Mouse (Mus musculus) lung, embryonic 15.5 days (tissue): Measurements from ENCODE around the gene Rab11b. TPM values are rescaled to one million over a fixed set of nuclear protein-coding genes. Genes with fewer than 3 reads are reported as not detected.
"Not testable (repeated sequence)": the region's sequence is repeated elsewhere in the genome, so short reads cannot be mapped to it uniquely, and the experiment has no call there.

Source experiments
- ATAC-seq: fragments of 200-750 bp; cut with Nextera tagmentation; 2 replicates; pipeline ENCODE4 v1.8.0; 2017; ENCODE audit warnings: moderate number of reproducible peaks, borderline replicate concordance; ENCODE audit not compliant: low FRiP score, low TSS enrichment; ENCODE audit errors: extremely low read depth
- H3K27ac ChIP-seq: fragments of 300-500 bp; sonication (generic); 2 replicates; pipeline ENCODE4 v1.5.1; 2015; ENCODE audit warnings: moderate library complexity, mild to moderate bottlenecking, inconsistent platforms
- H3K27me3 ChIP-seq: fragments of 300-500 bp; sonication (generic); 2 replicates; pipeline ENCODE4 v1.6.1; 2015; ENCODE audit warnings: inconsistent platforms
- H3K36me3 ChIP-seq: fragments of 300-500 bp; sonication (generic); 2 replicates; pipeline ENCODE4 v1.6.1; 2015; ENCODE audit warnings: inconsistent platforms
- H3K4me1 ChIP-seq: fragments of 300-500 bp; sonication (generic); 2 replicates; pipeline ENCODE4 v1.6.1; 2015; ENCODE audit warnings: inconsistent platforms
- H3K4me2 ChIP-seq: fragments of 300-500 bp; sonication (generic); 2 replicates; pipeline ENCODE4 v1.6.1; 2015; ENCODE audit warnings: inconsistent platforms, mild to moderate bottlenecking, moderate library complexity
- H3K4me3 ChIP-seq: fragments of 300-500 bp; sonication (generic); 2 replicates; pipeline ENCODE4 v1.5.1; 2015; ENCODE audit warnings: mild to moderate bottlenecking, inconsistent platforms
- H3K9ac ChIP-seq: fragments of 300-500 bp; sonication (generic); 2 replicates; pipeline ENCODE4 v1.6.1; 2015; ENCODE audit warnings: inconsistent platforms
- H3K9me3 ChIP-seq: fragments of 300-500 bp; sonication (generic); 2 replicates; pipeline ENCODE4 v1.6.1; 2016; ENCODE audit warnings: inconsistent platforms
- WGBS: fragments of 180-500 bp; shearing (Covaris S2); methylation state at CpG from one replicate; pipeline ENCODE4 v1.1.7; 2015; 5-methylcytosine and 5-hydroxymethylcytosine counted together
- polyA plus RNA-seq: library from polyadenylated mRNA; unstranded; fragments of >200 nt; fragmentation: Nextera tagmentation; extraction: Ambion mirVana; gene quantifications from 2 replicates; pipeline ENCODE4 v1.2.1, GENCODE M21; 2015

The Rab11b gene
- polyA plus RNA-seq, 1 experiment from 2014 or later, result 306 TPM

DNA sequence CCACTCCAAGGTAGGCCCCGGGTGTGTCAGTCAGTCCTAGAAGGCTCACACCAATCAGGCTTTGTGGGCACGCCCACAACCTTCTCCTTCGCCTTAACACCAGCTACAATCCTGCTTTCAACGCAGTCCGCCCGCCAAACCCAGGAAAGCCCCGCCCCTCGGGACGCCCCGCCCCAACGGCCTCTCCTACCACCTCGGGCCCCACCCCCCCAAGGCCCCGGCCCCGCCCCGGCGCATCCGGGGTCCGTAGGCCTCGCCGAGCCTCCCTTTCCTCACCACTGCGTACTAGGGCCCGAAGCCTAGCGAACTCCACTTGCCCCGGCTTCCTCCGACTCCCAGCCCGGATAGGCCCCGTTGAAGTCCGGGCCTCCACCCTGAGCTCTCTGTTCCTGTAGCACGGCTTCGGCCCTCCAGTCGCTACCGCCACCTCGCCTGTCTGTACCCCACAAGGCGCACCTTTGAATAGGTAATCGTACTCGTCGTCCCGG, 519 bp downstream of the Rab11b start:
- Histone ChIP-seq H3K36me3 (no peaks in the 10 kb centered on the region), H3K27me3 (no peaks in the 10 kb centered on the region), H3K4me2 (peak overlapping the region; percentile 80), H3K9ac (peak overlapping the region; percentile 98), H3K4me3 (peak overlapping the region; percentile 91), H3K4me1 (peaks cover 41% of the 10 kb centered on the region), H3K9me3 (no peaks in the 10 kb centered on the region), H3K27ac (peak overlapping the region; percentile 100)
- under 1% methylated on average over 37 of the region's 38 CpGs for WGBS
- ATAC-seq, result peak; percentile 89

DNA sequence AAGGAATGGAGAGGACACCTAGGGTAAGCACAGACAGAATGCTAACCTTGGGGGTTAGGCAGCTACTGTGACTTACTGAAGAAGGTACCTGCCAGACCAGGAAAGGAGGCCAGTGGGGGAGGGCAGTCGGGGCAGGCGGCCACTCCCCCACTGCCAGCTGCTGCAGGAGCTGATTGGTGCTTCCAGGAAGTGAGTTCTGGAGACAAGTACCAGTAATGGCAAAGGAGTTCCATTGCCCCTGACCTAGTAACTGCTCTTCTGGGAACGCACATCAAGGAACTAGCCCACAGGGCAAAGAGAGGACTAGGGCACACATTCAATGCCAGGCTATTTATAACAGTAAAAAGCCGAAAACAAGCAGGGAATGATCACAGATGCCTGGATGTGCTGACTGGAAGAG, 3.1 kb downstream of the Rab11b start:
- no peaks in the 10 kb centered on the region for H3K9me3 ChIP-seq
- no peak overlapping the region for H3K9ac ChIP-seq
- no peak overlapping the region for H3K4me3 ChIP-seq
- 58% methylated on average over 4 of the region's 4 CpGs for WGBS
- 0 out of 2 replicates have a peak overlapping the region, but pooled peaks have one; percentile 3 for H3K4me2 ChIP-seq
- H3K36me3 ChIP-seq, result no peaks in the 10 kb centered on the region
- no peak overlapping the region for H3K27ac ChIP-seq
- ATAC-seq, result no peak
- peaks cover 41% of the 10 kb centered on the region for H3K4me1 ChIP-seq
- no peaks in the 10 kb centered on the region for H3K27me3 ChIP-seq

DNA sequence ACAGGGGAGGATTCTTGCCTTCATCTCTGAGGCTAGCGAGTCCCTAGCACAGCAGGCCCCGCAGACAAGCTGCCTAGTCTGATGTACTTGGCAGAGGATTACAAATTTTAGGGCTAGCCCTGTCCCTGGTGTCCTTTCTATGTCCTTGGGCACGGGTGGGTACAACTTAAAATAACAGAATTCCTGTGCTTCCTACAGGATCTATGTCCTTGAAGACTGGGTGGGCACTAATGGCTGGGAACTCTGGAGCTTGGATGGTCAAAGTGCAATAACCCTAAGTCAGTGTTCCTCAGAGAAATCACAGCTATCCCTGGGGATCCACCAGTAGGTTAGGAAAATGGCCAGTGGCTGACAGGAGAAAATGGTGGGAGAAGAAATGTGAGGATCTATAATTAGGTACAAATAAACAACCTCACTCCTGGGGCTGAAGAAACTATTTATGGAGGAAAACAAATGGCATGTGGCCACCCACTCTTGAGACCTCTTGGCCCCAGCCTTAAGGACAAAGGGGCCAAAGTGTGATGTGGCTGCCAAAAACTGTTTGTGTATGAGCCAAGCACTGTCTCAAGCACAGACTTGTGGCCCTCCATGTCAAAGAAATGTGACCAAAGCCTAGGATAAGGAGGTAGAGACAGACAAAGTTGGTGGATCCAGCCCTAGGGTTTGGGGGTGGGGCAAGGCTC, 4.1 kb downstream of the Rab11b start:
- 87% methylated on average over 3 of the region's 3 CpGs for WGBS
- no peak overlapping the region for H3K4me2 ChIP-seq

DNA sequence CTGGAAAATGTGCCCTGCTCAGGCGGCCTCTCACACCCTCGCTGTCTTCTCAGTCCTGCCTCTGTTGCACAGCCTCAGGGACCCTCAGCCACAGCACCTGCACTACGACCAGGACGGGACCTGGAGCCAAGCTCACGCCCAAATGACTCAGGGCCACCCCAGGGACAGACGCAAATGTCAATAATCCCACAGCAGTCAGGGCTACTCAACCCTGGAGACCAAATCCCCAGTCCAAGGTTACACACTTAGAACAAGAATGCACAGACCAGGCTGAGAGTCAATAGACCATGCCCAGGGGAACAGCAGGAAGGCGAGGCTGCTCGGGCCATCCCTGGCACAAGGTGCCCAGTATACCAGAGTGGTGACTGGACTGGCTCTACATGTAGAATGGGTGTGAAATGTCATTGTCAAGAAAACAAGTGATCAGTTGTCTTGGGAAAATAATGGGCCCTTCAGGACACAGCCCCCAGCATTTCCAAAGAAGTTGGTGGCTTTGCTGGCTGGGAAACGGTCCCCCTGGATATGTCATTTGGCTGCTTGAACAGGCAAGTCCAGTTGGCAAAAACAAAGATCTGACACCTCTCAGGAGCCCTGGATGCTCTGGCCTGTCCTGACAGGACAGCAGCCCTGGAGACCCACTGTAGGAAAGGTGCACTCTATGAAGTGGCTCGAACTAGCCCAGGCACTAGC, 4.8 kb downstream of the Rab11b start:
- Histone ChIP-seq H3K9ac (no peak overlapping the region), H3K4me1 (peaks cover 41% of the 10 kb centered on the region), H3K36me3 (no peaks in the 10 kb centered on the region), H3K4me2 (no peak overlapping the region), H3K9me3 (no peaks in the 10 kb centered on the region), H3K4me3 (no peak overlapping the region), H3K27me3 (no peaks in the 10 kb centered on the region), H3K27ac (no peak overlapping the region)
- 73% methylated on average over 10 of the region's 10 CpGs for WGBS
- no peak for ATAC-seq

More for the DNA sequence above, 4.1 kb downstream of the Rab11b start:
- H3K27ac ChIP-seq, result no peak overlapping the region
- H3K27me3 ChIP-seq, result no peaks in the 10 kb centered on the region
- H3K4me1 ChIP-seq, result peaks cover 41% of the 10 kb centered on the region
- H3K9me3 ChIP-seq, result no peaks in the 10 kb centered on the region
- no peak overlapping the region for H3K4me3 ChIP-seq
- no peak overlapping the region for H3K9ac ChIP-seq
- no peak for ATAC-seq
- H3K36me3 ChIP-seq, result no peaks in the 10 kb centered on the region

DNA sequence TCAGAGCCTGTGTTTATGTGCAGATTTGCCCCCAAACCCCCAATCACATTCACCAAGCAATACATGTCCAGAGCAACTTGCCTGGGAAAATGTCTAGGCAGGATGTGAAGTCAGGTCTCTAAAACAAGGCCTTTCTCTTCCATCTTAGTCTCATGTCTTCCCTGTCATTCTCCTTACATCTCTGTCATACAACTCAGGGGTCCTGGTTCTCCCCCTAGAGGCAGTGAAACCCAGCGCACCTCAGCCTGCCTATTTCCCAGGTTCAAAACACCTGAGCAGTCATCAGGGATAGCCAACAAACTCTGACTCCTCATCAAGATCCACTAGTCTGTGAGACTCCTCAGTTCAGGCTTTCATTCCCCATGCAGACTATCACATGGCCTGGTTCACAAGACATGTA, 5.7 kb downstream of the Rab11b start:
- no peaks in the 10 kb centered on the region for H3K9me3 ChIP-seq
- peaks cover 41% of the 10 kb centered on the region for H3K4me1 ChIP-seq

DNA sequence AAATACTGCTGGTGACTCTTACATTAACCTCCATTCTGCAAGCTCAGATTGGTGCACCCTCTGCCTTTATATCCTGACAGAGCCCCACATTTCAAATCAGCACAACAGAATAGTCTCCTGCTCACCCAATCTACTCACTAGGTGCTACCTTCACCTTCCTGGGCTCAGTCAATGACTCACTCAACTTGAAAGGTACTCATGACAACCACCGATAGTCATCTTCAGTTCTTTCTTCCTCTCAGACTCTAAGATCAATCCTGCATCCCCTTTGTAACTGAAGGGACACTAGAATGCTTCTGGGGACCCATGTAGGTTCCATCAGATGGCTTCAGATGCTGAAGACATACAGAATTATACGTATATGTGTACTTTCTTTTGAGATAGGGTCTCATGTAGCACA, 8.0 kb downstream of the Rab11b start:
- no peak overlapping the region for H3K27ac ChIP-seq
- H3K9ac ChIP-seq, result no peak overlapping the region
- peaks cover 24% of the 10 kb centered on the region for H3K36me3 ChIP-seq
- no peak overlapping the region for H3K4me3 ChIP-seq
- 94% methylated on average over 2 of the region's 2 CpGs for WGBS
- H3K4me1 ChIP-seq, result peaks cover 20% of the 10 kb centered on the region
- no peak for ATAC-seq
- H3K27me3 ChIP-seq, result no peaks in the 10 kb centered on the region
- no peak overlapping the region for H3K4me2 ChIP-seq
- no peaks in the 10 kb centered on the region for H3K9me3 ChIP-seq

More for the DNA sequence above, 5.7 kb downstream of the Rab11b start:
- Histone ChIP-seq H3K36me3 (peaks cover 4% of the 10 kb centered on the region), H3K4me3 (no peak overlapping the region), H3K4me2 (no peak overlapping the region), H3K27ac (no peak overlapping the region), H3K27me3 (no peaks in the 10 kb centered on the region), H3K9ac (no peak overlapping the region)
- no peak for ATAC-seq
- 67% methylated on average over 1 of the region's 1 CpGs for WGBS

DNA sequence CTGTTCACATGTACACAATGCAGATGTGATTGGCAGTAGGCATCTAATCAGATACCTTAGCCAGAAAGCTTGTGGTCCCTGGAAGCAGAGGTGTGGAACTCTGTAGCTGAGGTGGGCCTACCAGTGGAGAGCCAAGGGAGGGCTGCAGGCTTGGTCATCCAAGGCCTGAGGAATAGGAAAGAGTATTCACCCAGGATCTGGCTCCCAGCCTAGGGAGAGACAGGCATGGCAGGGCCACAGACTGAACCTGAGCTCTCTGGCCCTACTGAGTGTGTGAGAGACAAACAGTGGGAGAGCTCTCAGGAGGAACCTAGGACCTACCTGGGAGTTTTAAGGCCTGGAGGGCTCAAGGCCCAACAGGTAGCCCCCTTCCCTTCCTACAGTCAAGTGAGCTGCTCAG, 9.1 kb downstream of the Rab11b start:
- no peak for ATAC-seq
- H3K27me3 ChIP-seq, result no peaks in the 10 kb centered on the region
- H3K9ac ChIP-seq, result no peak overlapping the region
- H3K4me3 ChIP-seq, result no peak overlapping the region
- H3K27ac ChIP-seq, result no peak overlapping the region
- peaks cover 28% of the 10 kb centered on the region for H3K36me3 ChIP-seq
- no peaks in the 10 kb centered on the region for H3K9me3 ChIP-seq
- no peak overlapping the region for H3K4me2 ChIP-seq
- peaks cover 9% of the 10 kb centered on the region for H3K4me1 ChIP-seq

DNA sequence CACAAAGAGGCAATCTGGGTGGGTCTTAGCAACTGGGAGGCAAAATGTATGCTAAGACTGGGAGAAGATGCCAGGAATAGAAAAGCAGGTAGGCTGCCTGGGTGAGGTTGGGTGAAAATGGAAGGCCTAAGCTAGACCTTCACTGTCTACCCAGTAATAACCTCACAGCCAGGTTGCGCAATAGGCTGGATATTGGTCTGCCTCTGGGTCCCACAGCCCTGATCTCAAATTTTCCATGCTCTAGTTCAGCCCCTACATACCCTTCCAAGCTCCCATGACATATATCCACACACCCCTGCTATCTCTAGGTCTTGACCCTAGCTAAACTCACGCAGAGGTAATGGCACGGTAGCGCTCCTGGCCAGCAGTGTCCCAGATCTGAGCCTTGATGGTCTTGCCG, 10.9 kb downstream of the Rab11b start:
- H3K4me2 ChIP-seq, result no peak overlapping the region
- ATAC-seq, result no peak
- no peaks in the 10 kb centered on the region; the same call in 1 of the 2 replicates for H3K4me1 ChIP-seq
- H3K4me3 ChIP-seq, result no peak overlapping the region
- 90% methylated on average over 5 of the region's 5 CpGs for WGBS
- H3K36me3 ChIP-seq, result peaks cover 38% of the 10 kb centered on the region
- no peak overlapping the region for H3K27ac ChIP-seq
- H3K27me3 ChIP-seq, result no peaks in the 10 kb centered on the region
- H3K9me3 ChIP-seq, result no peaks in the 10 kb centered on the region
- no peak overlapping the region for H3K9ac ChIP-seq

DNA sequence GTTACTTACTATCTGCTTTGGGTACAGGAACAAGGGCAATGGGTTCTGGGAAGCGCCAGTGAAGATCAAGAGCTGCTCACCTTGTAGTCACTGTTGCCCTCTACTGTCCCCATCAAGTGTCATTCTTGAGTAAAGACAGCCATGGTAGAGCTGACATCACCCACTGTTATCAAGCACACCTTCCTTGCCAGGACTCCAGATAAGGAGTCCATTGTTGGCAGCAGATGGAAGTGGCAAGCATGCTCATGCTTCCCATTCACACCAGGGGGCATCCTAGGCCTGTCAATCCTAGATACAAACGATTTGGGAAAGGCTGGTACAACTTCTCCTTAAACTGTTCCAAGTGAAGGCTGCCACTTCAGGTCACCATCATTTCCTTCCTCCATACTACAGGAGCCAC, 14.3 kb downstream of the Rab11b start:
- Histone ChIP-seq H3K27me3 (no peaks in the 10 kb centered on the region), H3K9me3 (no peaks in the 10 kb centered on the region), H3K27ac (no peak overlapping the region), H3K4me2 (no peak overlapping the region), H3K4me1 (no peaks in the 10 kb centered on the region), H3K36me3 (peaks cover 38% of the 10 kb centered on the region), H3K9ac (no peak overlapping the region), H3K4me3 (no peak overlapping the region)
- 0 out of 2 replicates have a peak, but pooled peaks have one; percentile 20 for ATAC-seq
- WGBS, result 59% methylated on average over 2 of the region's 2 CpGs

DNA sequence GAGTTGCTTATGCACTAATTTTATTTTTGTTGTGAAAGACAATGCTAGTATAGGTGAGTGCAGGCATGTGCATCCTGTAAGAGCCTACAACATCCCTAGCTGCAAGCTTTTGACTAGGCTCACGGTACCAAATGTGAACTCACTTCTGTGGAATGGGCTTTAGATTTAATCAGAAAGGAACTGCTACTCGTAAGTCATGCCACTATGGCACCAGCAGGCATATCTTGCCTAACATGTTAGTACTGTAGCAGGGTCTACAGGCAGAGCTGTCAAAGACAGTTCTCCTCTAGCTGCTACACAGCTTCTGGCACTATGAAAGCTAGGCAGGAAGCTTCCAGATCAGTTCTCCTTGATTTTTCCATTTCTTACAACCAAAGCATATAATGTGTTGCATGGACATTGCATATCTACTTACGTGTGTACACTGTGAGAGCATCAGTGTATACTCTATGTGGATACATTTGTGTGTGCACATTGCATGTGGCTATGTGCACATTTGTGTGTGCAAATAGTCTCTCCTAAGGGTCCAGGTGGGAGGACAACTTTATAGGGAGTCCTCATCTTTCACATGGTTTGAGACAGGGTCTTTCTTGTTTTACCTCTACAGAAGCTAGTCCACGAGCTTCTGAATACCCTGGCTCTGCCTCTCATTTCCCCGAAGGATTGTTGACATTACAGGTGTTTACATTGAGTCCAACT, 15.5 kb downstream of the Rab11b start:
- H3K36me3 ChIP-seq, result peaks cover 37% of the 10 kb centered on the region
- no peaks in the 10 kb centered on the region for H3K27me3 ChIP-seq
- H3K9me3 ChIP-seq, result no peaks in the 10 kb centered on the region
- H3K9ac ChIP-seq, result no peak overlapping the region
- H3K4me1 ChIP-seq, result no peaks in the 10 kb centered on the region
- H3K27ac ChIP-seq, result no peak overlapping the region
- WGBS, result 63% methylated on average over 5 of the region's 5 CpGs
- no peak overlapping the region for H3K4me2 ChIP-seq
- H3K4me3 ChIP-seq, result no peak overlapping the region
- ATAC-seq, result no peak

DNA sequence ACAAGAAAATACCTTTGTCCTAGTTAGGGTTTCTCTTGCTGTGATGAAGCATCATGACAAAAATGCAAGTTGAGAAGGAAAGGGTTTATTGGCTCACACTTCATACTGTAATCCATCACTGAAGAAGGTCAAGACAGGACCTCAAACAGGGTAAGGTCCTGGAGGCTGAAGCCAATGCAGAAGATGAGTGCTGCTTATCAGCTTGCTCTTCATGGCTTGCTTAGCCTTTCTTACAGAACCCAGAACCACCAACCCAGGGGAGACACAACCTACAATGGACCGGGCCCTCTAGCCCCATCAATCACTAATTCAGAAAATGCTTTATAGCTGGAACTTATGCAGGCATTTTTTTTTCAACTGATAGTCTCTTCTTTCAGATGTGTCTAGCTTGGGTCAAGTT, 17.9 kb downstream of the Rab11b start:
- H3K27me3 ChIP-seq, result no peaks in the 10 kb centered on the region
- WGBS, result 88% methylated on average over 1 of the region's 1 CpGs

DNA sequence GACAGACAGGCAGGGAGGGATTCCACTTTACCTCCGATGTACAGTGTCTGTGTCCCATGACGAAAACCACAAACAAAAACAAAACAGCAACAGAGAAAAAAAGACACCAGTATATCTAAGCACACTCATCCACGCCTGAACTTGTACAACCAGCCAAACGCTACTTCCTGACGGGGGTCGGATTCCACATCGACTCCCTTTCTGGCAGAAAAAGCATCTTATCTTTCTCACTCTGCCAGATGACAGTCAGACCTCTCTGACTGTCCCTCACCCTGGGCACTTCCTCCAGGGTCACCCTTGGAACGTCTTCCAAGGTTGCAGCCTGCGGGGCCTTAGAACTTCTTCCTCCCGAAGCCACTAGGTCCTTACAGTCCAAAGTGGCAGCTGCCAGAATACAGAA, 26.8 kb downstream of the Rab11b start:
- H3K27me3 ChIP-seq, ATAC-seq: not testable (repeated sequence)

More for the DNA sequence above, 17.9 kb downstream of the Rab11b start:
- no peak overlapping the region for H3K4me3 ChIP-seq
- no peaks in the 10 kb centered on the region for H3K9me3 ChIP-seq
- ATAC-seq, result no peak
- H3K4me1 ChIP-seq, result no peaks in the 10 kb centered on the region
- no peak overlapping the region for H3K9ac ChIP-seq
- H3K27ac ChIP-seq, result no peak overlapping the region
- H3K36me3 ChIP-seq, result peaks cover 14% of the 10 kb centered on the region
- no peak overlapping the region for H3K4me2 ChIP-seq

More for the DNA sequence above, 26.8 kb downstream of the Rab11b start:
- H3K4me1 ChIP-seq, H3K4me3 ChIP-seq, H3K36me3 ChIP-seq, H3K27ac ChIP-seq, H3K4me2 ChIP-seq, H3K9me3 ChIP-seq, H3K9ac ChIP-seq: not testable (repeated sequence)
- 50% methylated on average over 10 of the region's 10 CpGs for WGBS
